Mouse (Mus musculus) neural tube, embryonic 12.5 days (tissue): ENCODE measurements around the gene Abcb11. TPM values are rescaled to one million over a fixed set of nuclear protein-coding genes. Genes with fewer than 3 reads are reported as not detected.

Source experiments
- ATAC-seq: fragments of 200-750 bp; cut with Nextera tagmentation; 2 replicates; pipeline ENCODE4 v1.8.0; 2017; ENCODE audit warnings: low read depth, mild to moderate bottlenecking, moderate TSS enrichment, moderate library complexity; ENCODE audit not compliant: low FRiP score
- H3K27ac ChIP-seq: fragments of 300-500 bp; sonication (generic); 2 replicates; pipeline ENCODE4 v1.5.1; 2016
- H3K27me3 ChIP-seq: fragments of 300-500 bp; sonication (generic); replicated peaks from 2 replicates; pipeline ENCODE4 v1.6.1; 2016; ENCODE audit warnings: mild to moderate bottlenecking
- H3K36me3 ChIP-seq: fragments of 300-500 bp; sonication (generic); 2 replicates; pipeline ENCODE4 v1.6.1; 2016; ENCODE audit warnings: mild to moderate bottlenecking
- H3K4me1 ChIP-seq: fragments of 300-500 bp; sonication (generic); 2 replicates; pipeline ENCODE4 v1.6.1; 2016
- H3K4me2 ChIP-seq: fragments of 300-500 bp; sonication (generic); replicated peaks from 2 replicates; pipeline ENCODE4 v1.6.1; 2016; ENCODE audit warnings: mild to moderate bottlenecking
- H3K4me3 ChIP-seq: fragments of 300-500 bp; sonication (generic); 2 replicates; pipeline ENCODE4 v1.5.1; 2016
- H3K9ac ChIP-seq: fragments of 300-500 bp; sonication (generic); 2 replicates; pipeline ENCODE4 v1.6.1; 2016; ENCODE audit warnings: mild to moderate bottlenecking
- H3K9me3 ChIP-seq: fragments of 300-500 bp; sonication (generic); 2 replicates; pipeline ENCODE4 v1.6.1; 2016; ENCODE audit warnings: mild to moderate bottlenecking
- WGBS: fragments of 180-500 bp; shearing (Covaris S2); methylation state at CpG from one replicate; pipeline ENCODE4 v1.1.7; 2016; 5-methylcytosine and 5-hydroxymethylcytosine counted together
- polyA plus RNA-seq: library from polyadenylated mRNA; unstranded; fragments of >200 nt; fragmentation: Nextera tagmentation; extraction: Ambion mirVana; gene quantifications from 2 replicates; pipeline ENCODE4 v1.2.1, GENCODE M21; 2016

The Abcb11 gene
- polyA plus RNA-seq, 1 experiment from 2014 or later, result not detected

GRCm38 (mm10) chr2:69247081-69247480 is 95.3 kb downstream of the Abcb11 start:
- Histone ChIP-seq H3K27ac (no peak overlapping the region), H3K36me3 (no peaks in the 10 kb centered on the region), H3K4me3 (no peak overlapping the region), H3K9ac (no peak overlapping the region), H3K4me1 (no peaks in the 10 kb centered on the region), H3K9me3 (no peaks in the 10 kb centered on the region), H3K4me2 (no peak overlapping the region), H3K27me3 (no peaks in the 10 kb centered on the region)
- 98% methylated on average over 1 of the region's 1 CpGs for WGBS
- no peak for ATAC-seq

GRCm38 (mm10) chr2:69244924-69245323 is 97.5 kb downstream of the Abcb11 start:
- H3K9ac ChIP-seq, result no peak overlapping the region
- no peaks in the 10 kb centered on the region for H3K36me3 ChIP-seq
- H3K9me3 ChIP-seq, result no peaks in the 10 kb centered on the region
- no peak overlapping the region for H3K27ac ChIP-seq
- WGBS, result 36% methylated on average over 2 of the region's 2 CpGs
- no peak for ATAC-seq
- no peaks in the 10 kb centered on the region for H3K4me1 ChIP-seq
- H3K4me3 ChIP-seq, result no peak overlapping the region
- H3K27me3 ChIP-seq, result no peaks in the 10 kb centered on the region
- no peak overlapping the region for H3K4me2 ChIP-seq

GRCm38 (mm10) chr2:69239315-69239714 is 103.1 kb downstream of the Abcb11 start:
- no peak overlapping the region for H3K27ac ChIP-seq
- H3K9ac ChIP-seq, result no peak overlapping the region
- H3K9me3 ChIP-seq, result no peaks in the 10 kb centered on the region
- H3K4me1 ChIP-seq, result no peaks in the 10 kb centered on the region
- no peak overlapping the region for H3K4me3 ChIP-seq
- 70% methylated on average over 9 of the region's 9 CpGs for WGBS
- no peak overlapping the region for H3K4me2 ChIP-seq
- no peaks in the 10 kb centered on the region for H3K27me3 ChIP-seq
- ATAC-seq, result no peak
- no peaks in the 10 kb centered on the region for H3K36me3 ChIP-seq

GRCm38 (mm10) chr2:69234976-69235678 is 107.3 kb downstream of the Abcb11 start:
- Histone ChIP-seq H3K27ac (no peak overlapping the region), H3K27me3 (no peaks in the 10 kb centered on the region), H3K4me3 (no peak overlapping the region), H3K4me2 (no peak overlapping the region), H3K4me1 (no peaks in the 10 kb centered on the region), H3K9ac (no peak overlapping the region), H3K36me3 (no peaks in the 10 kb centered on the region), H3K9me3 (no peaks in the 10 kb centered on the region)
- ATAC-seq, result no peak
- WGBS, result 77% methylated on average over 5 of the region's 5 CpGs

GRCm38 (mm10) chr2:69232101-69232500 is 110.3 kb downstream of the Abcb11 start:
- no peak for ATAC-seq
- no peaks in the 10 kb centered on the region for H3K27me3 ChIP-seq
- H3K4me3 ChIP-seq, result no peak overlapping the region
- no peaks in the 10 kb centered on the region for H3K4me1 ChIP-seq
- H3K9ac ChIP-seq, result no peak overlapping the region
- no peaks in the 10 kb centered on the region for H3K9me3 ChIP-seq
- H3K27ac ChIP-seq, result no peak overlapping the region
- H3K36me3 ChIP-seq, result no peaks in the 10 kb centered on the region
- H3K4me2 ChIP-seq, result no peak overlapping the region

- no peak overlapping the region for H3K4me2 ChIP-seq
- no peak for ATAC-seq
- WGBS, result 90% methylated on average over 2 of the region's 2 CpGs
- H3K27me3 ChIP-seq, result no peaks in the 10 kb centered on the region
- H3K36me3 ChIP-seq, result no peaks in the 10 kb centered on the region
- no peaks in the 10 kb centered on the region for H3K9me3 ChIP-seq
- H3K27ac ChIP-seq, result no peak overlapping the region
- no peak overlapping the region for H3K9ac ChIP-seq
- H3K4me1 ChIP-seq, result no peaks in the 10 kb centered on the region
- no peak overlapping the region for H3K4me3 ChIP-seq
Measured at GRCm38 (mm10) chr2:69230137-69230536, 112.3 kb downstream of the Abcb11 start.

- 75% methylated on average over 6 of the region's 6 CpGs for WGBS
- no peak overlapping the region for H3K27ac ChIP-seq
- no peaks in the 10 kb centered on the region for H3K9me3 ChIP-seq
- no peak overlapping the region for H3K4me3 ChIP-seq
- no peak overlapping the region for H3K4me2 ChIP-seq
- H3K27me3 ChIP-seq, result no peaks in the 10 kb centered on the region
- no peak for ATAC-seq
- H3K36me3 ChIP-seq, result no peaks in the 10 kb centered on the region
- no peak overlapping the region for H3K9ac ChIP-seq
- no peaks in the 10 kb centered on the region for H3K4me1 ChIP-seq
Measured at GRCm38 (mm10) chr2:69228635-69229034, 113.8 kb downstream of the Abcb11 start.

- no peak for ATAC-seq
- Histone ChIP-seq H3K4me1 (no peaks in the 10 kb centered on the region), H3K36me3 (no peaks in the 10 kb centered on the region), H3K4me2 (no peak overlapping the region), H3K27ac (no peak overlapping the region), H3K4me3 (no peak overlapping the region), H3K27me3 (no peaks in the 10 kb centered on the region), H3K9ac (no peak overlapping the region), H3K9me3 (no peaks in the 10 kb centered on the region)
- WGBS, result 90% methylated on average over 9 of the region's 9 CpGs
Measured at GRCm38 (mm10) chr2:69226876-69227275, 115.5 kb downstream of the Abcb11 start.

- Histone ChIP-seq H3K4me3 (no peak overlapping the region), H3K27ac (no peak overlapping the region), H3K9ac (no peak overlapping the region), H3K4me2 (no peak overlapping the region), H3K9me3 (no peaks in the 10 kb centered on the region), H3K4me1 (no peaks in the 10 kb centered on the region), H3K36me3 (no peaks in the 10 kb centered on the region), H3K27me3 (no peaks in the 10 kb centered on the region)
- 76% methylated on average over 2 of the region's 2 CpGs for WGBS
- no peak for ATAC-seq
Measured at GRCm38 (mm10) chr2:69224724-69225123, 117.7 kb downstream of the Abcb11 start.

- no peaks in the 10 kb centered on the region for H3K4me1 ChIP-seq
- H3K27me3 ChIP-seq, result no peaks in the 10 kb centered on the region
- no peaks in the 10 kb centered on the region for H3K36me3 ChIP-seq
- no peak overlapping the region for H3K4me3 ChIP-seq
- ATAC-seq, result no peak; the same call in 1 of the 2 replicates
- no peak overlapping the region for H3K4me2 ChIP-seq
- H3K9me3 ChIP-seq, result no peaks in the 10 kb centered on the region
- 69% methylated on average over 10 of the region's 10 CpGs for WGBS
- H3K27ac ChIP-seq, result no peak overlapping the region
- H3K9ac ChIP-seq, result no peak overlapping the region
Measured at GRCm38 (mm10) chr2:69222815-69223214, 119.6 kb downstream of the Abcb11 start.

GRCm38 (mm10) chr2:69221868-69222416 is 120.5 kb downstream of the Abcb11 start:
- no peak for ATAC-seq
- no peaks in the 10 kb centered on the region for H3K27me3 ChIP-seq

GRCm38 (mm10) chr2:69215242-69215641 is 127.2 kb downstream of the Abcb11 start:
- no peak overlapping the region for H3K27ac ChIP-seq
- ATAC-seq, result no peak
- WGBS, result 76% methylated on average over 7 of the region's 7 CpGs
- H3K36me3 ChIP-seq, result no peaks in the 10 kb centered on the region
- no peaks in the 10 kb centered on the region for H3K4me1 ChIP-seq
- no peaks in the 10 kb centered on the region for H3K27me3 ChIP-seq
- no peak overlapping the region for H3K4me3 ChIP-seq
- no peak overlapping the region for H3K4me2 ChIP-seq
- H3K9me3 ChIP-seq, result no peaks in the 10 kb centered on the region
- H3K9ac ChIP-seq, result no peak overlapping the region

More at GRCm38 (mm10) chr2:69221868-69222416, 120.5 kb downstream of the Abcb11 start:
- no peaks in the 10 kb centered on the region for H3K4me1 ChIP-seq
- WGBS, result 40% methylated on average over 5 of the region's 5 CpGs
- no peak overlapping the region for H3K27ac ChIP-seq
- H3K36me3 ChIP-seq, result no peaks in the 10 kb centered on the region
- H3K4me3 ChIP-seq, result no peak overlapping the region
- no peak overlapping the region for H3K9ac ChIP-seq
- no peaks in the 10 kb centered on the region for H3K9me3 ChIP-seq
- H3K4me2 ChIP-seq, result no peak overlapping the region

GRCm38 (mm10) chr2:69212652-69213051 is 129.8 kb downstream of the Abcb11 start:
- Histone ChIP-seq H3K4me1 (no peaks in the 10 kb centered on the region), H3K9me3 (no peaks in the 10 kb centered on the region), H3K4me2 (no peak overlapping the region), H3K4me3 (no peak overlapping the region), H3K36me3 (no peaks in the 10 kb centered on the region), H3K27me3 (no peaks in the 10 kb centered on the region), H3K9ac (no peak overlapping the region), H3K27ac (no peak overlapping the region)
- WGBS, result 68% methylated on average over 10 of the region's 10 CpGs
- no peak for ATAC-seq
